Mouse (Mus musculus) embryonic facial prominence, embryonic 10.5 days (tissue): Measurements from ENCODE around the gene Med12l. TPM values are rescaled to one million over a fixed set of nuclear protein-coding genes. Genes with fewer than 3 reads are reported as not detected.
"Not testable (repeated sequence)": the region's sequence is repeated elsewhere in the genome, so short reads cannot be mapped to it uniquely, and the experiment has no call there.

Source experiments
- DNase-seq: peaks from one replicate; pipeline ENCODE4 v3.0.0-alpha.2; 2017; ENCODE audit warnings: low spot score
- H3K27ac ChIP-seq: fragments of 300-500 bp; sonication (generic); replicated peaks from 2 replicates; pipeline ENCODE4 v1.5.1; 2016; ENCODE audit warnings: mild to moderate bottlenecking
- H3K27me3 ChIP-seq: fragments of 300-500 bp; sonication (generic); replicated peaks from 2 replicates; pipeline ENCODE4 v1.6.1; 2016; ENCODE audit warnings: low read depth, mild to moderate bottlenecking; ENCODE audit not compliant: poor library complexity, severe bottlenecking
- H3K36me3 ChIP-seq: fragments of 300-500 bp; sonication (generic); replicated peaks from 2 replicates; pipeline ENCODE4 v1.6.1; 2016; ENCODE audit warnings: mild to moderate bottlenecking, moderate library complexity
- H3K4me1 ChIP-seq: fragments of 300-500 bp; sonication (generic); 2 replicates; pipeline ENCODE4 v1.6.1; 2016
- H3K4me3 ChIP-seq: fragments of 300-500 bp; sonication (generic); 2 replicates; pipeline ENCODE4 v1.5.1; 2016; ENCODE audit warnings: mild to moderate bottlenecking, moderate library complexity
- H3K9me3 ChIP-seq: fragments of 300-500 bp; sonication (generic); 2 replicates; pipeline ENCODE4 v1.6.1; 2016; ENCODE audit warnings: mild to moderate bottlenecking
- WGBS: fragments of 180-500 bp; shearing (Covaris S2); methylation state at CpG from one replicate; pipeline ENCODE4 v1.1.7; 2016; 5-methylcytosine and 5-hydroxymethylcytosine counted together
- polyA plus RNA-seq: library from polyadenylated mRNA; unstranded; fragments of >200 nt; fragmentation: Nextera tagmentation; extraction: Ambion mirVana; gene quantifications from 2 replicates; pipeline ENCODE4 v1.2.1, GENCODE M21; 2016

Gene Med12l
- polyA plus RNA-seq, 1 experiment from 2014 or later: 2.0 TPM

DNA sequence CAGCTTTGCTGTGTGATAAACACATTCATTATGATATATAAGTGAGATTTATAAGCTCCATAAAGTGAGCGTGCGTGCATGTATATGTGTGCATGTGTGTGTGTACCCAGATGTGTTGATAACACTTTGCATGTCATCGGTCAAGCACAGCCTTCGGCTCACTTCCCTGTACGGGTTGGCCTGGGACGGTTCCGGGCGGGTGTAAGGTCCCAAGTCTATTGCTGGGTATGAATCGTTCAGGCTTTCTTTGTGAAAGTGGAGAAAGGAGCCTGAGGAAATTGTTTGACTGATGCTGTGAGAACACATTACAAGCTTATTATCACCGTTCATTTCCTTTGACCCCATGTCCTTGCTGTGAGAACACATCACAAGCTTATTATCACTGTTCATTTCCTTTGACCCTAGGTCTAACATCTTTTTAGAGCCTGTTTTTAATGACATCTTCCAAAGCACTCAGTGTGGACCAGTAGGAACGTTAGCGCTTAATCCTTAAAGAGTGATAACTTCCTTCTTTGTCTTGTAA is 133.4 kb downstream of the Med12l start:
- H3K27ac ChIP-seq: no peak overlapping the region
- 84% methylated on average over 12 of the region's 12 CpGs for WGBS
- H3K36me3 ChIP-seq: no peaks in the 10 kb centered on the region
- no peaks in the 10 kb centered on the region for H3K9me3 ChIP-seq
- 0 out of 2 replicates have a peak, but pooled peaks cover 3% of the 10 kb centered on the region for H3K4me1 ChIP-seq
- no peaks in the 10 kb centered on the region for H3K27me3 ChIP-seq
- DNase-seq: no peak
- no peak overlapping the region for H3K4me3 ChIP-seq

DNA sequence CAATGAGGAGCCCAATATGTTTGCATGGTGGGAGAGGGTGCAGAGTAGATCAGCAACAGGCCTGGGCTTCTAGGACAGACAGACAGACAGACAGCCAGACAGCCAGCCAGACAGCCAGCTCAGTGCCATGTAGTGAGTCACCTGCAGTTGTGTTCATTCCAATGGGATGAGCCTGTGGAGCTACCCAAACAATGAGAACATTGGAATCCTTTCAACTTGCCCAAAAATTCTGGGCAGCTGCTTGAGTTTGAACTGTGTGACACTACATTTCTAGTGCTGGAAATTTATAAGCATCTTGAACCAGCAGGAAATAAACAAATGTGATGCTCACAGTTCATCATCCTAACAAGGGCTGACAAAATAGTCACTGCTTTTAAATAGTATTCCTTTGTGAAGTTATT is 134.0 kb downstream of the Med12l start:
- no peak for DNase-seq
- H3K36me3 ChIP-seq: no peaks in the 10 kb centered on the region
- H3K27ac ChIP-seq: no peak overlapping the region
- no peaks in the 10 kb centered on the region for H3K27me3 ChIP-seq
- H3K4me3 ChIP-seq: no peak overlapping the region
- H3K9me3 ChIP-seq: no peaks in the 10 kb centered on the region
- 0 out of 2 replicates have a peak, but pooled peaks cover 3% of the 10 kb centered on the region for H3K4me1 ChIP-seq

DNA sequence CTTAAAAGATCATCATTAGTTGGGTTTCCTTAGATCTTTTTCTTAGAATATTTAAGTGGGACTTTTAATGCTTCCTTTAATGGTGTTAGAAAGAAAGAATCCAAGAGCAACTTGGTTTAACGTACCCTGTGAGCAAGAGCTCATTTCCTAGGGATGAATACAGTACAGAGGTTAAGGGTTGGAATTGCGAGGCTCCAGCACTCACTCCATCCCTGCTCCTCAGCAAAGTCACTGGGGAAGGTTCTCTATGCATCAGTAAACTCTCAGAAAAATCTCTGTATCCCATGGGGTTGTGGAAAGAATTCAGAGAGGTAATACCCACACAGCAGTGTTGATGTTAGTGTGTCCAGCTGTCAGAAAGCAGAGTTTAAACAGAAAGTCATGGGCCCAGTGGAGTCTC is 134.5 kb downstream of the Med12l start:
- H3K4me3 ChIP-seq: no peak overlapping the region
- H3K4me1 ChIP-seq: 0 out of 2 replicates have a peak, but pooled peaks cover 3% of the 10 kb centered on the region
- no peak overlapping the region for H3K27ac ChIP-seq
- no peak for DNase-seq
- no peaks in the 10 kb centered on the region for H3K27me3 ChIP-seq
- H3K36me3 ChIP-seq: no peaks in the 10 kb centered on the region
- no peaks in the 10 kb centered on the region for H3K9me3 ChIP-seq
- WGBS: 71% methylated on average over 2 of the region's 2 CpGs

DNA sequence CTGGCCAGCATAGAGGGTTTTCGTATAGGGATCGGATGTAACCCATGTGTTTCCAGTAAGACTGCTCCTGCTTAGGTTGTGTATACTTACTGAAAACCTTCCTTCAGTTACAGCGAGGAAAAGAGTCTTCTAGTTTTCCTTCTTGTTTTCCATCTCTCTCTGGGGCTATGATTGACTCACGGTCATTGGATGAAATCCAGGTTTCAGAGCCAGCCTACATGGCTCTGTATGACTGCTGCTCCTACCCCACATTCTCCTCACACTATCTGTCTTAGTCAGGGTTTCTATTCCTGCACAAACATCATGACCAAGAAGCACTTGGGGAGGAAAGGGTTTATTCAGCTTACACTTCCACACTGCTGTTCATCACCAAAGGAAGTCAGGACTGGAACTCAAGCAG is 135.3 kb downstream of the Med12l start:
- not testable (repeated sequence) for DNase-seq, H3K9me3 ChIP-seq, H3K4me3 ChIP-seq, H3K4me1 ChIP-seq, H3K27me3 ChIP-seq, H3K36me3 ChIP-seq, H3K27ac ChIP-seq
- 94% methylated on average over 4 of the region's 4 CpGs for WGBS

DNA sequence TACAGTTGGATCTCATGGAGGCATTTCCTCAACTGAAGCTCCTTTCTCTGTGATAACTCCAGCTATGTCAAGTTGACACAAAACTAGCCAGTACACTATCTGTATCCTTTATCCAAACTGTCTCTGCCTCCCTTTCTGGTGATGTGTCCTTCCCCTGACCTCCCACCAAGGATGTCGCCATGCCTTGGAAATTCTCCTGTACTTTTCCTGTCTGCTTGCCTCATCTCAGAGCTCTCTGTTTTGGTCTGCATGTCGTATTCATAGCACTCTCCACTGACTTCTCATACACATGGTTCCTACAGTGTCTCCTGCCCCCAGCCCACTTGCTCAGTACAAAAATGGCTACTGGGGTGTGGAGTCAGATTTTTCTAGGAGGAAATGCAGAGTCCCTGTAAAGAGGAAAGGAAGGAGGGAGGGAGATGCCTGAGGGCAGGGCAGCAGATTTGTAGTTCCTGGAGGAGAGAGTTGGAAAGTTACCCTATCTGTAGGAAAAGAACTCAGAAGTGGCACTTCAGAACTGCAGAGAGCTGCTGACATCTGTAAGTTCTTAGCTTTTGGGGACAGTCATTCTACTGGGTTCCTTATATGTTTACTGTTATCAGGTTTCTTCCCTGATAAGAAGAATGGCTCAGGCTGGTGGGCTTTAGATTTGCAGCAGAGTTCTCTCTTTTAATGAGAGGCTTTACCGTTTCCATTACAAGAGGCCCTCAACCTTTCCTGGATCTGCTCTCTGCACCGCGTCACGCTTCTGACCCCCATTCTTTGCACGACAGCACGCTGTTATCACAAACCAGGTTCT is 136.1 kb downstream of the Med12l start:
- no peaks in the 10 kb centered on the region for H3K36me3 ChIP-seq
- H3K9me3 ChIP-seq: no peaks in the 10 kb centered on the region
- no peaks in the 10 kb centered on the region for H3K27me3 ChIP-seq
- H3K4me3 ChIP-seq: no peak overlapping the region
- 0 out of 2 replicates have a peak, but pooled peaks cover 3% of the 10 kb centered on the region for H3K4me1 ChIP-seq
- WGBS: 76% methylated on average over 8 of the region's 8 CpGs
- H3K27ac ChIP-seq: no peak overlapping the region
- DNase-seq: no peak

DNA sequence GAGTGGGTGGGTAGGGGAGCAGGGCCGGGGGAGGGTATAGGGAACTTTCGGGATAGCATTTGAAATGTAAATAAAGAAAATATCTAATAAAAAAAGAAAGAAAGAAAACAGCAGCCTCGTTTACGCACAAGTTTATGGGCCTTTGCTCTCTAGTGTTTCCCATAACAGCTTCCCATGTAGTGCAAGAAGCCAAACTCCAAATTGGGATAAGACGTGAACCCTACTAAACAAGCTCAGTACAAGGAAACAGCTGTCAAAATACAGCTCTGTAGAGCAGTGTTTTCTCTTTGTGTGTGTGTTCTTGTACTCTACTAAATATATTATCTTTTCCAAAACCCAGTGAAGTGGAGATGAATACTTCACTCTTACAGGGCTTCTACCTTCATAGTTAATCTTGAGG is 139.6 kb downstream of the Med12l start:
- WGBS: 73% methylated on average over 5 of the region's 5 CpGs
- no peaks in the 10 kb centered on the region for H3K36me3 ChIP-seq

DNA sequence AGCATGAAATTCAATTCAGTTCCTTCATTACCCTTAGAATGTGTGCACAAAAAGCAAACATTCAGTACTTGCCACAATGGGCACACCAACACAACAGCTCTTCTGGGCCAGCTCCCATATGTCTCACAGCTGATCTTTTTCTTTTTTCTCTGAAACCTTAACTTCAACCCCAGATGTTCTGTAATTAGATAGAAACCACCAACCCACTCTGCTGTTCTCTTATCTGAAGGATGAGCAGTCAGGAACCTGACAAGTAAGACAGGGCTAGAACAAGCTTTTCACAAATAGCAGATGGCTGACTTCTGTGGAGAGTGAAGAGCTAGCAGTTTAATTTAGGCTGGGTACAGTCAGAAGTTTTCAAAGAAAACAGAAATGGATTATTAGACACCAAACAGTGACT is 144.0 kb downstream of the Med12l start:
- Histone ChIP-seq H3K36me3 (no peaks in the 10 kb centered on the region), H3K27ac (no peak overlapping the region), H3K27me3 (no peaks in the 10 kb centered on the region), H3K4me3 (no peak overlapping the region), H3K9me3 (no peaks in the 10 kb centered on the region), H3K4me1 (no peaks in the 10 kb centered on the region)
- no peak for DNase-seq

More for the DNA sequence above, 139.6 kb downstream of the Med12l start:
- Histone ChIP-seq H3K9me3 (no peaks in the 10 kb centered on the region), H3K4me3 (no peak overlapping the region), H3K27me3 (no peaks in the 10 kb centered on the region), H3K4me1 (0 out of 2 replicates have a peak, but pooled peaks cover 3% of the 10 kb centered on the region), H3K27ac (no peak overlapping the region)
- no peak for DNase-seq

DNA sequence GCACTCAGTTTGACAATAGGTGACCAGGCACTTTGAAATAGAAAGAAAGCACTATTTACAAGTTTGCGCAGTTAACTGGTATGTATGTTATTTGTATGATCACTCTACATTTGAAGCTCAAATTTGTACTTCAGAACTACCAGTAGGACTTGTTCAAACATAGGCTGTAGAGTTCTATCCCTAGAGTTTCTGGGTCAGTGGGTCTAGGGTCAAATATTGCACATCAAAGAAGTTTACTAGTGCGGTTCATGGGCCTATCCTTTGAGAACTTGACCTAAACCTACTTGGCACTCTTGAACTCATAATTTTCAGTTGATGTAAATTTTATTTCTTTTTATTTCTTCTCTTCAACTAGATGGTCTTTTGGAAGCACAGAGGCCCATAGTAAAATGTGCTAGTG is 145.0 kb downstream of the Med12l start:
- Histone ChIP-seq H3K27ac (no peak overlapping the region), H3K4me3 (no peak overlapping the region), H3K9me3 (no peaks in the 10 kb centered on the region), H3K4me1 (no peaks in the 10 kb centered on the region), H3K27me3 (no peaks in the 10 kb centered on the region), H3K36me3 (no peaks in the 10 kb centered on the region)
- DNase-seq: no peak
- WGBS: 98% methylated on average over 2 of the region's 2 CpGs

DNA sequence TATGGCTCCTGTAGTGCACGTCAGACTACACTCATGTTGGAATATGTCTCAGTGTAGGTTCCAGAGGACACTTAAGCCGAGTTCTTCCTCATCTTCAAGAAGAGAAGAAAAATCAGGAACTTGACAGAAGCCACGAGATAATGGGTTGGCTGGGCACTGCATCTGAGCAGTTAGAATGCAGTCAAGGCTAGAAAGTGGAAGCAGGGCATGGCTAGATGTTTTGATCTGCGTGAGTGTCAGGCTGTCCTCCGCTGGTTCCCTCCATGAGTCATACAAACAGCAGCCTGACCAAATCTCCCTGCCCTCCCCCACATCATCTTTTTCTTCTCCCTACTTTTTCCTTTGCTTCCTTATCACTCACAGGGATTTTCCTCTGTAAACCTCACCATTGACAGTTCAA is 147.8 kb downstream of the Med12l start, which contains the start of gene P2ry14:
P2ry14 (minus strand) TSS at position 195 of the 400 bp plus-strand sequence.
- DNase-seq: no peak
- WGBS: 89% methylated on average over 5 of the region's 5 CpGs
- Histone ChIP-seq H3K9me3 (no peaks in the 10 kb centered on the region), H3K4me1 (no peaks in the 10 kb centered on the region), H3K27ac (no peak within 1 kb of the TSS), H3K36me3 (no peaks in the 10 kb centered on the region), H3K27me3 (no peaks in the 10 kb centered on the region), H3K4me3 (no peak within 1 kb of the TSS)

DNA sequence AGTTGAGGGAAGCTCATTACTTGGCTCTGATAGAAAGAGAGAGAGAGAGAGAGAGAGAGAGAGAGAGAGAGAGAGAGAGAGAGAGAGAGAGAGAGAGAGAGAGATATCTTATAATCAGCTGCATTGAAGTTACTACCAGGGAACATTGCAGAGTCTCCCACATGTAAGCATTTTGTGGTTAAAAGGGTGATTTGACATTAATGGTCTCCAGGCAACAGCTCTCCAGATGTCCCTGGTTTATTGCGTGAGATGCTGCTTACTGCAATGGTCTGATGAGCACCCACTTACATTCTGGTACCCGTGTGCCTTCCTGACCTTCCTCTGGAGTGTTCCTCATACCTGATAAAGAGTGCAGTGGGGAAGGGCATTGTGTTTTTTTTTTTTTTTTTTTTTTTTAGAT is 149.3 kb downstream of the Med12l start:
- Histone ChIP-seq H3K4me3 (no peak overlapping the region), H3K9me3 (no peaks in the 10 kb centered on the region), H3K4me1 (no peaks in the 10 kb centered on the region), H3K36me3 (no peaks in the 10 kb centered on the region), H3K27me3 (no peaks in the 10 kb centered on the region), H3K27ac (no peak overlapping the region)
- WGBS: 86% methylated on average over 2 of the region's 2 CpGs
- no peak for DNase-seq

DNA sequence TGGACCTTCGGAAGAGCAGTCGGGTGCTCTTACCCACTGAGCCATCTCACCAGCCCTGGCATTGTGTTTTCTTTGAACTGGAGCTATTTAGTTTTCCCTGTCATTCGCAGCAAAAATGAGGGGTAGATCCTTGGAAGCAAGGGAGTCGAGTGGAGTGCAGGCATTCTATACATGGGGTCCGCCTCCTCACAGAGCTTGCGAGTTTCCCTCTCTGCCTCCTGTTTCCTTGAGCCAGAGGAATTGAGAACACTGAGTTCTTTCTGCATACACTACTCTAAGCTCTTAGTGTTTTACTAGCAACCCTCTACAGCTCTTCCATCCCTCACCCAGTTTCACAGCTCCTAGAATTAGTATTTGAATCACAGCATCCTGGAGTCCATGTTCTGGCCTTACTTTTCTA is 149.8 kb downstream of the Med12l start:
- no peaks in the 10 kb centered on the region for H3K4me1 ChIP-seq
- H3K36me3 ChIP-seq: no peaks in the 10 kb centered on the region
- H3K4me3 ChIP-seq: no peak overlapping the region
- H3K27ac ChIP-seq: no peak overlapping the region
- DNase-seq: no peak
- H3K27me3 ChIP-seq: no peaks in the 10 kb centered on the region
- WGBS: 91% methylated on average over 6 of the region's 6 CpGs
- no peaks in the 10 kb centered on the region for H3K9me3 ChIP-seq

DNA sequence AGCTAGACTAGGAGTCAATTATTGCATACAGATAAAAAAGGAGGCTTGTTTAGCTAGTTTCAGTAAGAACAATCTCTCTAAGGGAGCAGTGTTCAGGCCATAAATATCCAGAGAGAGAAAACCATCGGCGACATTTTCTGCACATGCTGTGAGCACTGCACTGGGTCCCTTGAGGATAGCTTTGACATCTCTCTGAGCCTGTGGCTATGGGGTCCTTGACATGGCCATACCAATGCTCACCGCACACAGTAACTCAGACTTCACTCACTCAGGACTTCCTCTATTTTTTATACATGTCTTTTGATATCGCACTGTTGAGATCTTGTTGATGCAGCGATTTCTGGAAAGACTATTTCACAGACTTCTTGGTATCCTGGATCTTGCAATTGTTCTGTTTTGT is 151.4 kb downstream of the Med12l start:
- Histone ChIP-seq H3K9me3 (no peaks in the 10 kb centered on the region), H3K36me3 (no peaks in the 10 kb centered on the region), H3K4me3 (no peak overlapping the region), H3K4me1 (no peaks in the 10 kb centered on the region), H3K27me3 (no peaks in the 10 kb centered on the region), H3K27ac (no peak overlapping the region)
- DNase-seq: no peak
- 94% methylated on average over 5 of the region's 5 CpGs for WGBS

DNA sequence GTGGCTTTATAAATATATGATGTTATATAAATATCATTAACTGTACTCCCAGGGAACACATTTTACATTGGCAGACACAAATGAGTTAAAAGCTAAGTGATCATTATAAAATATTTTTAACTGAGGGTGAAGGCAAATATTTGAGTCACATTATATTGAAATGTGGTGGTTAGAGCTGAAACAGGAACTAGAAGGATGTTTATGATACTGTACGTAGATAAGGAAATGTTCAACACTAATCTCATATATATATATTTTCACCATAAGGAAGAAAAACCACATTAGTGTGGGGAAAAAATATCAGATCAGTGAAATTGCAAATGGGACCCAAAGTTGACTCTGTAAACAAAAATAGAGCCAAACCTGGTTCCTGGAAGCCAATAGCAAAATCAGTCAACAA is 154.8 kb downstream of the Med12l start:
- Histone ChIP-seq H3K4me1 (no peaks in the 10 kb centered on the region), H3K4me3 (no peak overlapping the region), H3K9me3 (no peaks in the 10 kb centered on the region), H3K27me3 (no peaks in the 10 kb centered on the region), H3K36me3 (no peaks in the 10 kb centered on the region), H3K27ac (no peak overlapping the region)
- no peak for DNase-seq
- 93% methylated on average over 1 of the region's 1 CpGs for WGBS
